Comparison of ENCODE assay signal across 29 mouse cellular contexts in the genomic region with DNA sequence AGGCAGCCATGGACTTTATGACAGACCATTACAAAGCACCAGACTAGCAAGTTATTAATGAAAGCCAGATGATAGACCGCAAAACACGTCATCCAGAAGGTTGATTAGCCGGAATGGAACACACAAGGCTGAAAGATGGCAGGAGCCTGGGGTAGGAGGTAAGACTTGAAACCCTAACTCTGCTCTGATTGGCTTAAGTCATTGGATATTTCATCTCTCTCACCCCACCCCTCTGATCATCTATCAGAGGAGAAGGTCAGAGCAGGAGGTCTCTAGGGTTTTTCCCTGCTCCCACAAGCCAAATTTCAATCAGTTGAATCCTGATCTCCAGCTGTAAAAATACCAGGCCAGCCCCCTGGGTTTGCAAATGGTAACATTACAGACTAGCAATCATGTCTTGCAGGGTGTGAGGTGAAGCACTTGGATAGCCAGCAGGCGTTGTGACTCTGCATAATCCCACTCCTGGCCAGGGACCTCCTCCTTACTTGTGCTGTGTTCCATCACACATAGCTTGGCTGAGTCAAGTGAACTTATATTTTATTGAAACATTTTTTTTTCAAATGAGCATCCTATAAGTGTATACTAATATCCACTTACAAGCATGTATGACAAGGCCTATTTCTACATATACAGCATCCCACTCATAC.
A peak's percentile ranks its signal among the peaks of the same experiment; 100 is the strongest.
DNase-seq lines count a peak whose midpoint lies in the region; ATAC-seq and TF ChIP-seq lines count a peak whose summit lies in the region.
"Had no signal": no experiment of that assay in that cellular context is flagged by ENCODE, and none has a peak within 500 bp of the region (broad histone marks: within the 10 kb centered on the region; RNA-seq: fewer than 3 reads in every experiment).

No protein-coding gene starts in this region.

- no peak overlapping the region for H3K4me3 ChIP-seq in embryonic facial prominence, embryonic 11.5 days (ENCODE audit: low read depth, low read length)
- no peak overlapping the region for H3K4me3 ChIP-seq in gastrocnemius, adult 2 months
- H3K4me3 ChIP-seq: embryonic facial prominence, embryonic 15.5 days; hindbrain, embryonic 15.5 days; layer of hippocampus, adult 2 months; lung, embryonic 15.5 days; myocyte; neural tube, embryonic 13.5 days; stomach, embryonic 15.5 days had no signal

- no peaks in the 10 kb centered on the region for H3K27me3 ChIP-seq in embryonic facial prominence, embryonic 11.5 days (ENCODE audit: control insufficient read depth, insufficient read depth, low read length)
- H3K27me3 ChIP-seq: embryonic facial prominence, embryonic 15.5 days; hindbrain, embryonic 15.5 days; lung, embryonic 15.5 days; neural tube, embryonic 13.5 days; stomach, embryonic 15.5 days had no signal

- no peak overlapping the region for H3K27ac ChIP-seq in embryonic facial prominence, embryonic 11.5 days (replicated peaks; ENCODE audit: low read depth, low read length)
- H3K27ac ChIP-seq in gastrocnemius, adult 2 months: no peak overlapping the region
- H3K27ac ChIP-seq: embryonic facial prominence, embryonic 15.5 days; hindbrain, embryonic 15.5 days; layer of hippocampus, adult 2 months; lung, embryonic 15.5 days; neural tube, embryonic 13.5 days; stomach, embryonic 15.5 days had no signal

- no peaks in the 10 kb centered on the region for H3K4me1 ChIP-seq in embryonic facial prominence, embryonic 11.5 days (ENCODE audit: control insufficient read depth, insufficient read depth, low read length)
- H3K4me1 ChIP-seq: hindbrain, embryonic 15.5 days; lung, embryonic 15.5 days; neural tube, embryonic 13.5 days; stomach, embryonic 15.5 days had no signal

- 54% methylated on average over 4 of the region's 4 CpGs for WGBS in embryonic facial prominence, embryonic 11.5 days

- ATAC-seq in embryonic facial prominence, embryonic 11.5 days (replicated peaks; ENCODE audit: insufficient number of reproducible peaks, low FRiP score, low TSS enrichment, low read depth): no peak
- ATAC-seq: forebrain, embryonic 14.5 days had no signal

- H3K9ac ChIP-seq in embryonic facial prominence, embryonic 11.5 days (replicated peaks; ENCODE audit: low read length): no peak overlapping the region
- H3K9ac ChIP-seq: embryonic facial prominence, embryonic 15.5 days; hindbrain, embryonic 15.5 days; lung, embryonic 15.5 days; neural tube, embryonic 13.5 days; stomach, embryonic 15.5 days had no signal

- no peaks in the 10 kb centered on the region for H3K36me3 ChIP-seq in embryonic facial prominence, embryonic 11.5 days (replicated peaks; ENCODE audit: control insufficient read depth, insufficient read depth, low read depth, low read length)
- H3K36me3 ChIP-seq: embryonic facial prominence, embryonic 15.5 days; hindbrain, embryonic 15.5 days; lung, embryonic 15.5 days; neural tube, embryonic 13.5 days; stomach, embryonic 15.5 days had no signal

- intact Hi-C loops in left cerebral cortex, postnatal 14 days (cut with DNase I): no loop called here
- intact Hi-C loops in gastrocnemius, adult 2 months (cut with DNase I): no loop called here

- H3K4me2 ChIP-seq in embryonic facial prominence, embryonic 11.5 days (ENCODE audit: low read depth, low read length): no peak overlapping the region
- H3K4me2 ChIP-seq: embryonic facial prominence, embryonic 15.5 days; heart, embryonic 11.5 days; hindbrain, embryonic 15.5 days; liver, embryonic 11.5 days; lung, embryonic 15.5 days; midbrain, embryonic 11.5 days; neural tube, embryonic 13.5 days; stomach, embryonic 15.5 days had no signal

- no peaks in the 10 kb centered on the region for H3K9me3 ChIP-seq in embryonic facial prominence, embryonic 11.5 days (replicated peaks; ENCODE audit: control insufficient read depth, low read length)
- H3K9me3 ChIP-seq: embryonic facial prominence, embryonic 15.5 days; hindbrain, embryonic 15.5 days; lung, embryonic 15.5 days; neural tube, embryonic 13.5 days; stomach, embryonic 15.5 days had no signal

- no peak for TF ChIP-seq CTCF in gastrocnemius, adult 2 months (IDR thresholded peaks at IDR 0.05)

- DNase-seq in embryo, embryonic 11 days: peak; percentile 27
- DNase-seq in embryo, embryonic 10 days (ENCODE audit: low spot score): no peak
- DNase-seq in embryonic facial prominence, embryonic 11.5 days (ENCODE audit: low spot score): peak; percentile 30
- DNase-seq in forelimb bud, embryonic 11.5 days (ENCODE audit: low read depth, low spot score): peak; percentile 65
- DNase-seq in left cerebral cortex, postnatal 14 days (ENCODE audit: low spot score in 2 of 2): no peak
- no peak for DNase-seq in ovary, postnatal 10 days (ENCODE audit: low spot score)
- DNase-seq in gastrocnemius, adult 2 months: no peak
- DNase-seq: adrenal gland, postnatal 14 days; cerebellum, adult 11-12 months; cerebellum, adult 9-11 months; gastrocnemius, postnatal 36 days; heart, adult 18-20 months; heart, postnatal 4 days; kidney, adult 18-20 months; kidney, postnatal 36 days; left cerebral cortex, postnatal 4 days; retina, postnatal 1 day; right cerebral cortex, postnatal 14 days had no signal

Comparison
In these comparisons a context has a peak if more than half of its experiments do, and no peak if none do; other contexts are left out.
1. DNase-seq: peak in embryo, embryonic 11 days (single experiment), embryonic facial prominence, embryonic 11.5 days (single experiment) and forelimb bud, embryonic 11.5 days (single experiment); none in embryo, embryonic 10 days (single experiment), left cerebral cortex, postnatal 14 days (0 of 2), ovary, postnatal 10 days (single experiment) and gastrocnemius, adult 2 months (single experiment).